Mouse (Mus musculus) kidney, adult 9 months (tissue): Measurements from ENCODE around the gene Hp1bp3.
A peak's percentile ranks its signal among the peaks of the same experiment; 100 is the strongest.

Source experiments
- DNase-seq: peaks from one replicate; pipeline ENCODE4 v3.0.0; 2022

The Hp1bp3 gene

DNA sequence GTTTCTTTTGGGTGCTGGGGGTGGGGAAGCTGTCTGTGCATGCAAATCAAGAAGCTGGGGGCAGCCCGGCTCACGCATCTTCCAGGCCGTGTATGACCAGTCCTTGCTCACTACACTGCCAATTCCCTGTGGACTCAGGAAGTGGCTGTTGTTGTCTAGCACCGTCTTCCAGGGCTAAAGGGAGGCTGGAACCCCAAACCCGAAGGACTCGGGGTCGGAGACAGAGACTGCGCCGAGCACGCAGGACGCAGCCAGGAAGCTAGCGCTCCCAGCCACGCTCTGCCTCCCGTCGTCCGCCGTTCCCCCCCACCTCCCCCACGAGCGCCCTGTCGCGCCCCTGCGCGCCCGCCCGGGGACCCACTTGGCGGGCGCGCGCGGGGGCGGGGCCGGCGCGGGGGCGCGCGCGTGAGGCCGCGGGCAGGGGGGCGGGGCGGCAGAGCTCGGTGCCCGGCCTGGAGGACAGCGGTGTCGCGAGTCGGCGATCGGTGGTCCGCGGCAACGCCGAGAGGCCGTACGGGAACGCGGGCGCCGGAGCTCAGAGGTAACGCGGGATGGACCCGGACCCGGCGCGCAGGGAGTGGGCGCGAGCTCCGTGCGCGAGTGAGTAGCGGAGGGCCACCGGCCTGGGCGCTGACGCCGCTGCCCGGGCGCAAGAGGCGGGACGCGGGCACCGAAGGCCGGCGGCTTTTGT, at the start of gene Hp1bp3:
Gene Hp1bp3, plus strand, starts transcription at position 97 of the 691 bp plus-strand sequence.
- peak; percentile 80 for DNase-seq

GRCm38 (mm10) chr4:138166519-138166918, 49.6 kb upstream of the Hp1bp3 start:
- DNase-seq: no peak

DNA sequence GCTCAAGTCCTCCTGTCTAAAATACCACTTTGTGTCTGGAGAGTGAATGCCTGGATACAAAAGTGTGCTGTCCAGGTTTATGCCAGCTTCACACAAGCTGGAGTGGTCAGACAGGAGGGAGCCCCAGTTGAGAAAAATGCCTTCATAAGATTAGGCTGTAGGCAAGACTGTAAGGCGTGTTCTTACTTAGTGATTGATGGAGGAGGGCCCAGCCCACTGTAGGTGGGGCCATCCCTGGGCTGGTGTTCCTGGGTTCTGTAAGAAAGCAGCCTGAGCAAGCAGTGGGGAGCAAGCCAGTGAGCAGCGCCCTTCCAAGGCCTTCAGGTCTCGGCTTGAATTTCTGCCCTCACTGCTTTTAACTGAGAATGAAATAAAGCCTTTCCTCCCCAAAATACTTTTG, 47.9 kb upstream of the Hp1bp3 start:
- DNase-seq: no peak

DNA sequence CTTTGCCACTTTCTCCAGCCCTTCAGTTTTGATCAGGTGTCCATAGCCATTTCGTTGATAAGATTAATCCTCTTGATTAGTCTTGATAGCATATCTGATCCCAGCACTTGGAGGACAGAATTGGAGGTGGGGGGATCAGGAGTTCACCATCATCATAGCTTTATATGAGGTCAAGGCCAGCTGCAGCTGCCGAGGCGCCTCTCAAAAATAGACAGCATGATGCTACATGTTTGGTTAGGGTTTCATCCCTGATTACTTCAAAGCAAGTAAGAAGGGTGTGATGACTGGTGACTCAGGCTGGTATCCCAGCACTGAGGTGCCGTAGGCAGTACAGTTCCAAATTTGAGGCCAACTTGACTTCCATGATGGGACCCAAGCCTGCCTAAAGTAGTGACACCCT, 46.7 kb upstream of the Hp1bp3 start:
- DNase-seq: no peak

- DNase-seq: no peak
Observed at GRCm38 (mm10) chr4:138172686-138173085, 43.4 kb upstream of the Hp1bp3 start.

DNA sequence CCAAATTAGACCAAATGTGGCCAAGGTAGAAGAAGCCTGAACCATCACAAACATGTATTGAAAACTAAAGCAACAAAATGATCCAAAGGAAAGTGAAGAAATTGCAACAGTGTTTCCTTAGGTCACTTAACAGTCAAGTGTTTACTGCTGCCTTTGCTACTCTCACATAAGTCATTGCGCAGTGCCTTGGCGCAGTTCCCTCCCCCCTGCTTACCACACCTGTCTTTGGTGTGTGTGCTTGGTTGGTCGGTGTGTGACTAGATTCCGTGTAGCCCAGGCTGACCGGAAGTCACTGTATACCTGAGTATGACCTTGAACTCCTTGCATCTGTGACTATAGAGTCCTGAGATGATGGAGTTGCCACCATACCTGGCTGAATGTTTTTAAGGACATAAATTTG, 36.7 kb upstream of the Hp1bp3 start:
- DNase-seq: no peak

GRCm38 (mm10) chr4:138180719-138181118, 35.4 kb upstream of the Hp1bp3 start:
- DNase-seq: no peak

DNA sequence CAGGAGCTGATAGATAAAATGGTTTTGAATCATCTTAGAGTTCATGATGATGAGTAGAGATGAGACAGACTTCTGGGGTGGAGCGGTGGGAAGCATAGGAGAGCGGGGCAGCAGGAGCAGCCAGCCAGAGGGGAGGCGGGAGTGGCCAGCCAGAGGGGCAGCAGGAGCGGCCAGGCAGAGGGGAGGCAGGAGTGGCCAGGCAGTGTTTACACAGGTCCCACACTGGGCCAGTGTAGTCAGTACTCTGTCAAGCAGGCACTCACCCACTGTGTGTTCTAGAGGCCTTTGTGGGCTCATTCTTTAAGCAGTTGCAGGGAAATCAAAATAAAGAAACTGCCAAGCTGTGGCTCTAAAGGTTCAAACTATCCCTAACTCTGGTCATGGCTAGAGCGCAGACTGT, 32.0 kb upstream of the Hp1bp3 start:
- no peak for DNase-seq

- DNase-seq: no peak
Observed at GRCm38 (mm10) chr4:138184573-138184981, 31.5 kb upstream of the Hp1bp3 start.

DNA sequence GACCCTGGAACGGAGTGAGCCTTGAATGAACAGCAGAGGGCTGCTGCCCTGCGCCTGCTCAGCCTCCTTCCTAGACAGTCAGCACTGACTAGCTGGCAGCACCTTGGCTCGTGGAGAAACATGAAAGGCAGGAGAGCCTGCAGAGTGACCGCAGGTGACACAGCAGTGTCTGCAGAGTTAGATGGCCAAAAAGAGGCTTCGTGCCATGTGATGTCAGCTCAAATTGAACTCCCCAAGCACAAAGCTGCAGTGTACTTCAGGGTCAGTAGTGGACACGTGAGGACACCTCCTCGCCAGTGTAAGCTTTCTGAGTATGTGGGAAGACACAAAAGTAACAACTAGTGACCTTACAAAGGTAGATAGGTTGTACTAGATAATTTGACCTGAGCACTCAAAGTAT, 30.1 kb upstream of the Hp1bp3 start:
- no peak for DNase-seq

- no peak for DNase-seq
Observed at GRCm38 (mm10) chr4:138187995-138188394, 28.1 kb upstream of the Hp1bp3 start.

DNA sequence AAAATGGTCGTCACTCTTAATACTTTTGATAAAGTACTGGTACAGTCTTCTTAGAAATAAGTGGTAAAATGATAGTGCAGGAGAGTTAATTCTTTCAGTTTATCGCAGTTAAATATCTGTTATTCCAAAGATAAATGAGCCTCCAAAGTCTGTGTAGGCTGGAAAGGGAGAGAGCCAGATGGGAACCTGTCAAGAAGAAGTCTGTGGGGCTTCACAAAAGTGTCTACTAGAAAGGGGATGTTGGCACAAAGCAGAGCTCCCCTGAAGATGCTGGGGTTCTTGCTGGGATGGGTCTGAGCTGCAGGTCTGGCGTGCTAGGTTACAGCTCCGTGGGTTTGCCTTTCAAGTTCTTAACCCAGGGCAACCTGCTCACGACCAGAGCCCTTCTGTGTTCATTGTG, 23.5 kb upstream of the Hp1bp3 start:
- no peak for DNase-seq

GRCm38 (mm10) chr4:138200769-138201168, 15.3 kb upstream of the Hp1bp3 start:
- no peak for DNase-seq

GRCm38 (mm10) chr4:138201696-138202095, 14.4 kb upstream of the Hp1bp3 start:
- DNase-seq: no peak

- no peak for DNase-seq
Observed at GRCm38 (mm10) chr4:138210116-138210515, 6.0 kb upstream of the Hp1bp3 start.

- no peak for DNase-seq
Observed at GRCm38 (mm10) chr4:138213861-138214260, 2.2 kb upstream of the Hp1bp3 start.

DNA sequence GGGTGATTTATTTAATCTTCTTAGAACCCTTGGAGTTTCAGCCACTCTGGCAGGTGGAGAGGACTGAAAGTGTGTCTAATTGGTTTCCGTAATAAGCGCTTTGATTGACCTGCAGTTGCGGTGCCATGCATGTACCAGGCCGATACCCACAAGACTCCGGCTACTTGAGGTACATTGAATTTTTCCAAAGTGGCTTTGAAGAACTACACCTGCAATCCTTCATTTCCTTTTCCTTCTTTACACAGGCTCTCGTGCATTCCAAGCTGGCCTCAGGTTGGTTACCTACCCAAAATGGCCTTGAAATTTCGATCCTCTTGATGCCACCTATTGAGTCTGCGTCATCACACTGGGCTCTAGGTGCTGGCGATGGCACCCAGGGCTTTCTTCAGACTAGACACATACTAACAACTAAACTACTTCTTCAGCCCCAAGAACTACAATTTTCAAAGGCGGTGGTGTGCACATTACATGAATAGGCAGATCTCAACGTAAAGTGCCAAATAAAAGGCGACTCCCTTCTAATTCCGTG, 361 bp upstream of the Hp1bp3 start:
- no peak for DNase-seq

- peak; percentile 99 for DNase-seq
Observed at GRCm38 (mm10) chr4:138216891-138217392, 846 bp downstream of the Hp1bp3 start.

DNA sequence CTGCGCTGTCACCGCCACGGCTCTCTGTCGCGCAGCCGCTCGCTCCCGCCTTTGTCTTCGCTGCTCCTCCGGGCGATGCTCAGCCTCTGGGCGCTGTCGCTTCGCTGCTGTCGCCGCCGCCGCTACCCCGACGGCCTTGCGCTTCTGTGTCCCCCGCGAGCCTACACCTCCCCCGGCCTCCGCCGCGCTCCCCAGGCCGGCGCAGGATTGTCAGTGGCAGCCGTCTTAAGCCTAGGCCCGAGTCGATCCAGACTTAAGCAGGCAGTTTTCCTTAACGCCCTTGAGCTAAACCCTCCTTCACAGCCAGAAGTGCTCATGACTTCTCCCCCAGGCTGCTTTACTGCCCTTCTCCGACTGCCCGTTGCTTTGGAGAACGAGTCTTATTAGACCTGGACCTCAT, 1.3 kb downstream of the Hp1bp3 start:
- peak; percentile 25 for DNase-seq

- peak; percentile 12 for DNase-seq
Observed at GRCm38 (mm10) chr4:138217951-138218685, 2.0 kb downstream of the Hp1bp3 start.

DNA sequence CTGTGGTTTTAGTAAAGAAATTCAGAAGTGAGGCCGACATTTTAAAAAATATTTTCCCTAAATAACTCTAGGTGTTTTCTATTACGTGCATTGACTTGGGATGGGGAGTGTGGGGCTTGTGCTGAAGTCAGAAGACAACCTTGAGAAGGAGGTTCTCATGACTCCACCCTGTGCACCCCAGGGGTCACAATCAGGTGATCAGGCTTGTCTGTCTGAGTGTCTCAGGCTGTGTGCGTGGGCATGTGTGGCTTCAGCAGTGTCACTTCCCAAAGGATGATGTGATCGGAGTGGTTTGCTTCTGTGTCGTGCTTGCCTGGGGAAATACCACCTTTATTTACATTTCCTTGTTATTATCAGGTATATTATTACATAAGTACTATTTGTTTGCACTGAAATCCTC, 3.2 kb downstream of the Hp1bp3 start:
- DNase-seq: no peak

- no peak for DNase-seq
Observed at GRCm38 (mm10) chr4:138220761-138221160, 4.7 kb downstream of the Hp1bp3 start.

DNA sequence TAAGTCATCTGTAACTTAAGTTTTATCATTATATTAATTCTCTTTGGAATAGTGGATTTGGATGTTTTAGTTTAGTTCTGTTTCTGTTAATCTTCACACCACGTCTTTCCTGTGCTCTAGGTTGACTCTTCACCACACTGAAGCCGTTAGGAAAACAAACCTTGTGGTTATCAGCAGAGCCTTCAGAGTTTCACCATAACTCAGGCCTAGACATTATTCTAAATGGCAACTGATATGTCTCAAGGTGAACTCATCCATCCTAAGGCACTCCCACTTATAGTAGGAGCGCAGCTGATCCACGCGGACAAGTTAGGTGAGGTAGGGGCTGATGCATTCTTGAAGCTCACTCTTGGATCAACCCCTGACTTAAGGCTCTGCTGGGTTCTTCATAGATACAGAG, 5.3 kb downstream of the Hp1bp3 start:
- DNase-seq: no peak

GRCm38 (mm10) chr4:138222396-138222795, 6.3 kb downstream of the Hp1bp3 start:
- DNase-seq: no peak
